Mouse (Mus musculus) testis, adult 2 months (tissue): ENCODE data around the gene Maml1.

ENCODE experiments used
- CTCF ChIP-seq: fragments of 200-500 bp; IDR thresholded peaks from 2 replicates; pipeline ENCODE4 v1.5.1; 2012; ENCODE audit warnings: low read depth, mild to moderate bottlenecking, inconsistent platforms, low read length, moderate library complexity; ENCODE audit not compliant: control insufficient read depth, insufficient read depth, insufficient replicate concordance
- POLR2A ChIP-seq: fragments of 200-500 bp; IDR thresholded peaks from 2 replicates; pipeline ENCODE4 v1.6.1; 2012; ENCODE audit warnings: low read depth, mild to moderate bottlenecking, inconsistent platforms, low read length, moderate library complexity; ENCODE audit not compliant: control insufficient read depth

GRCm38 (mm10) chr11:50207344-50207743, 84.8 kb downstream of the Maml1 start:
- TF ChIP-seq CTCF (no peak), POLR2A (no peak)
